Mouse (Mus musculus) megakaryocyte, embryonic 14.5 days (primary cell): Measurements from ENCODE around the gene Ttc25.

Experiments used
- FLI1 ChIP-seq: IDR thresholded peaks from 2 replicates; pipeline ENCODE4 v1.6.1; 2012; ENCODE audit warnings: low read length, inconsistent platforms, mixed read lengths
- GATA1 ChIP-seq: IDR thresholded peaks from 3 replicates; pipeline ENCODE4 v1.6.1; 2012; ENCODE audit warnings: mixed read lengths, low read length, inconsistent platforms, borderline replicate concordance

- TF ChIP-seq GATA1, result no peak
- no peak for TF ChIP-seq FLI1
Observed at GRCm38 (mm10) chr11:100613241-100613640, 67.8 kb downstream of the Ttc25 start.
